Mouse (Mus musculus): ENCODE results near the gene Mdfi. TPM values are rescaled to one million over a fixed set of nuclear protein-coding genes. Genes with fewer than 3 reads are reported as not detected.
"Not testable (repeated sequence)": the region's sequence is repeated elsewhere in the genome, so short reads cannot be mapped to it uniquely, and the experiment has no call there.

The Mdfi gene
- total and polyA plus RNA-seq, 2 experiments from 2014 or later: 0.99 to 9.5 TPM

- WGBS: 15% methylated on average over 11 of the region's 11 CpGs
- Histone ChIP-seq H3K36me3 (ENCODE audit: insufficient read depth) (peaks cover 8% of the 10 kb centered on the region; the same call in 1 of the 2 replicates), H3K27ac (ENCODE audit: low read depth, low read length) (no peak overlapping the region), H3K4me1 (ENCODE audit: insufficient read depth) (no peaks in the 10 kb centered on the region), H3K9ac (no peak overlapping the region), H3K9me3 (ENCODE audit: low read length) (no peaks in the 10 kb centered on the region), H3K4me2 (ENCODE audit: low read depth) (no peak overlapping the region), H3K27me3 (ENCODE audit: insufficient read depth, low read length) (no peaks in the 10 kb centered on the region), H3K4me3 (ENCODE audit: low read depth, low read length) (no peak overlapping the region)
- no peak for TF ChIP-seq CTCF (IDR thresholded peaks at IDR 0.05; ENCODE audit: low read depth)
- DNase-seq (no peak), ATAC-seq (no peak)
Measured at GRCm38 (mm10) chr17:47863437-47863836, 28.9 kb upstream of the Mdfi start.

- no peak for TF ChIP-seq CTCF (IDR thresholded peaks at IDR 0.05; ENCODE audit: low read depth)
- H3K4me2 ChIP-seq (ENCODE audit: low read depth): no peak overlapping the region
- no peak overlapping the region for H3K27ac ChIP-seq (ENCODE audit: low read depth, low read length)
- no peaks in the 10 kb centered on the region for H3K4me1 ChIP-seq (ENCODE audit: insufficient read depth)
- H3K9ac ChIP-seq: no peak overlapping the region
- no peak overlapping the region for H3K4me3 ChIP-seq (ENCODE audit: low read depth, low read length)
- H3K27me3 ChIP-seq (ENCODE audit: insufficient read depth, low read length): no peaks in the 10 kb centered on the region
- peaks cover 4% of the 10 kb centered on the region; the same call in 1 of the 2 replicates for H3K36me3 ChIP-seq (ENCODE audit: insufficient read depth)
- ATAC-seq (no peak), DNase-seq (no peak)
- WGBS: 46% methylated on average over 4 of the region's 4 CpGs
- H3K9me3 ChIP-seq (ENCODE audit: low read length): no peaks in the 10 kb centered on the region
Measured at GRCm38 (mm10) chr17:47863023-47863422, 28.5 kb upstream of the Mdfi start.

- 84% methylated on average over 4 of the region's 4 CpGs for WGBS
- Histone ChIP-seq H3K4me1 (ENCODE audit: insufficient read depth) (no peaks in the 10 kb centered on the region), H3K27me3 (ENCODE audit: insufficient read depth, low read length) (no peaks in the 10 kb centered on the region), H3K9ac (no peak overlapping the region), H3K4me2 (ENCODE audit: low read depth) (no peak overlapping the region), H3K9me3 (ENCODE audit: low read length) (no peaks in the 10 kb centered on the region), H3K36me3 (ENCODE audit: insufficient read depth) (no peaks in the 10 kb centered on the region), H3K27ac (ENCODE audit: low read depth, low read length) (no peak overlapping the region), H3K4me3 (ENCODE audit: low read depth, low read length) (no peak overlapping the region)
- ATAC-seq: no peak
- no peak for DNase-seq
- no peak for TF ChIP-seq CTCF (IDR thresholded peaks at IDR 0.05; ENCODE audit: low read depth)
Measured at GRCm38 (mm10) chr17:47855544-47855943, 21.1 kb upstream of the Mdfi start.

- DNase-seq (no peak), ATAC-seq (no peak)
- Histone ChIP-seq H3K9ac (no peak overlapping the region), H3K4me1 (ENCODE audit: insufficient read depth) (no peaks in the 10 kb centered on the region), H3K9me3 (ENCODE audit: low read length) (no peaks in the 10 kb centered on the region), H3K27ac (ENCODE audit: low read depth, low read length) (no peak overlapping the region), H3K4me2 (ENCODE audit: low read depth) (no peak overlapping the region), H3K4me3 (ENCODE audit: low read depth, low read length) (no peak overlapping the region), H3K36me3 (ENCODE audit: insufficient read depth) (no peaks in the 10 kb centered on the region), H3K27me3 (ENCODE audit: insufficient read depth, low read length) (no peaks in the 10 kb centered on the region)
- 66% methylated on average over 8 of the region's 8 CpGs for WGBS
- no peak for TF ChIP-seq CTCF (IDR thresholded peaks at IDR 0.05; ENCODE audit: low read depth)
Measured at GRCm38 (mm10) chr17:47854908-47855307, 20.4 kb upstream of the Mdfi start.

GRCm38 (mm10) chr17:47853760-47854159, 19.3 kb upstream of the Mdfi start:
- H3K4me3 ChIP-seq (ENCODE audit: low read depth, low read length): no peak overlapping the region
- no peak overlapping the region for H3K9ac ChIP-seq
- no peaks in the 10 kb centered on the region for H3K9me3 ChIP-seq (ENCODE audit: low read length)
- ATAC-seq: no peak
- TF ChIP-seq CTCF (IDR thresholded peaks at IDR 0.05; ENCODE audit: low read depth): no peak
- no peak overlapping the region for H3K4me2 ChIP-seq (ENCODE audit: low read depth)
- no peak for DNase-seq
- no peaks in the 10 kb centered on the region for H3K27me3 ChIP-seq (ENCODE audit: insufficient read depth, low read length)
- H3K36me3 ChIP-seq (ENCODE audit: insufficient read depth): no peaks in the 10 kb centered on the region
- no peaks in the 10 kb centered on the region for H3K4me1 ChIP-seq (ENCODE audit: insufficient read depth)
- 94% methylated on average over 4 of the region's 4 CpGs for WGBS
- H3K27ac ChIP-seq (ENCODE audit: low read depth, low read length): no peak overlapping the region

- Histone ChIP-seq H3K4me2 (ENCODE audit: low read depth) (no peak overlapping the region), H3K9me3 (ENCODE audit: low read length) (no peaks in the 10 kb centered on the region), H3K36me3 (ENCODE audit: insufficient read depth) (no peaks in the 10 kb centered on the region), H3K27me3 (ENCODE audit: insufficient read depth, low read length) (no peaks in the 10 kb centered on the region), H3K4me1 (ENCODE audit: insufficient read depth) (no peaks in the 10 kb centered on the region), H3K4me3 (ENCODE audit: low read depth, low read length) (no peak overlapping the region), H3K27ac (ENCODE audit: low read depth, low read length) (no peak overlapping the region), H3K9ac (no peak overlapping the region)
- DNase-seq (no peak), ATAC-seq (no peak)
- 94% methylated on average over 3 of the region's 4 CpGs for WGBS
- TF ChIP-seq CTCF (IDR thresholded peaks at IDR 0.05; ENCODE audit: low read depth): no peak
Measured at GRCm38 (mm10) chr17:47853336-47853735, 18.8 kb upstream of the Mdfi start.

DNA sequence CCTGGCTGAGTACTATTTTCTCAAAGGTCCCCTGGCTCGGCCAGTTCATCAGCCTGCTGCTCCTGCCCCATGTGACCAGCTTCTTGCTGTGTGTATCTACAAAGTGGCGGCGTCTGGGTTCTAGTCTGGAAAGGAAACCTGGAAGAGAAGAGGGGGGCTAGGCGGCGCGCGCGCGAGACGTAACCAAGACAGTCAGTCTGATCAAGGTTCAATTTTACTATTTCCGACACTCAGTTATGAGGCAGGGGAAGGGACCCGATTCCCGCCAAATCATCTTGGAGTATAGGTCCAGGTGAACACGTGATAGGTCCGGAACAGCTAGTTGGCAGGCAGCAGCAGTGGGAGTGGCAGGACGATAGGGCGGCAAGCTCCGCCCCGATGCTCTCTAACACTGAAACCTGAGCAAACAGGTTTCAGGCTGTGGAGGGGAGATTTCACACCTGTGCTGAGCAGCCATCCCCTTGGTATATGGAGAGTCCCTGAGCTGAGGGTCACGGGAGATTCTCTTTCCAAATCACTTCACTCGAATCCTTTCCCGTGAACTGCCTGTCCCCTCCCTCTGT, 17.4 kb upstream of the Mdfi start:
- 16% methylated on average over 22 of the region's 22 CpGs for WGBS
- not testable (repeated sequence) for H3K27ac ChIP-seq (ENCODE audit: low read depth, low read length); H3K36me3 ChIP-seq (ENCODE audit: insufficient read depth); H3K9me3 ChIP-seq (ENCODE audit: low read length); H3K4me1 ChIP-seq (ENCODE audit: insufficient read depth); DNase-seq; H3K27me3 ChIP-seq (ENCODE audit: insufficient read depth, low read length)
- Histone ChIP-seq H3K4me3 (ENCODE audit: low read depth, low read length) (peak overlapping the region; percentile 5; the same call in 1 of the 2 replicates), H3K9ac (peak overlapping the region; percentile 28; the same call in 1 of the 2 replicates), H3K4me2 (ENCODE audit: low read depth) (peak overlapping the region; percentile 43)
- peak; percentile 56 for ATAC-seq

Measured in forebrain, postnatal 0 days (tissue).